Mouse (Mus musculus) forebrain, embryonic 13.5 days (tissue): Measurements from ENCODE around the gene Rassf3. TPM values are rescaled to one million over a fixed set of nuclear protein-coding genes. Genes with fewer than 3 reads are reported as not detected.

Experiments
- ATAC-seq: fragments of 200-750 bp; cut with Nextera tagmentation; 2 replicates; pipeline ENCODE4 v1.8.0; 2017
- H3K27ac ChIP-seq: fragments of 300-500 bp; sonication (generic); 2 replicates; pipeline ENCODE4 v1.5.1; 2015; ENCODE audit warnings: inconsistent platforms, mild to moderate bottlenecking, moderate library complexity
- H3K27me3 ChIP-seq: fragments of 300-500 bp; sonication (generic); 2 replicates; pipeline ENCODE4 v1.6.1; 2015; ENCODE audit warnings: mild to moderate bottlenecking, inconsistent platforms
- H3K36me3 ChIP-seq: fragments of 300-500 bp; sonication (generic); 2 replicates; pipeline ENCODE4 v1.6.1; 2015; ENCODE audit warnings: mild to moderate bottlenecking, inconsistent platforms; ENCODE audit not compliant: poor library complexity, severe bottlenecking
- H3K4me1 ChIP-seq: fragments of 300-500 bp; sonication (generic); 2 replicates; pipeline ENCODE4 v1.6.1; 2015; ENCODE audit warnings: inconsistent platforms
- H3K4me2 ChIP-seq: fragments of 300-500 bp; sonication (generic); 2 replicates; pipeline ENCODE4 v1.6.1; 2015; ENCODE audit warnings: inconsistent platforms, mild to moderate bottlenecking, moderate library complexity
- H3K4me3 ChIP-seq: fragments of 300-500 bp; sonication (generic); 2 replicates; pipeline ENCODE4 v1.5.1; 2015; ENCODE audit warnings: mild to moderate bottlenecking, inconsistent platforms
- H3K9ac ChIP-seq: fragments of 300-500 bp; sonication (generic); 2 replicates; pipeline ENCODE4 v1.6.1; 2015; ENCODE audit warnings: mild to moderate bottlenecking, inconsistent platforms
- H3K9me3 ChIP-seq: fragments of 300-500 bp; sonication (generic); replicated peaks from 2 replicates; pipeline ENCODE4 v1.6.1; 2016; ENCODE audit warnings: inconsistent platforms
- WGBS: fragments of 180-500 bp; shearing (Covaris S2); methylation state at CpG from one replicate; pipeline ENCODE4 v1.1.7; 2015; 5-methylcytosine and 5-hydroxymethylcytosine counted together
- polyA plus RNA-seq: library from polyadenylated mRNA; unstranded; fragments of >200 nt; fragmentation: Nextera tagmentation; extraction: Ambion mirVana; gene quantifications from 2 replicates; pipeline ENCODE4 v1.2.1, GENCODE M21; 2015

The Rassf3 gene
- polyA plus RNA-seq, 1 experiment from 2014 or later: 3.7 TPM

DNA sequence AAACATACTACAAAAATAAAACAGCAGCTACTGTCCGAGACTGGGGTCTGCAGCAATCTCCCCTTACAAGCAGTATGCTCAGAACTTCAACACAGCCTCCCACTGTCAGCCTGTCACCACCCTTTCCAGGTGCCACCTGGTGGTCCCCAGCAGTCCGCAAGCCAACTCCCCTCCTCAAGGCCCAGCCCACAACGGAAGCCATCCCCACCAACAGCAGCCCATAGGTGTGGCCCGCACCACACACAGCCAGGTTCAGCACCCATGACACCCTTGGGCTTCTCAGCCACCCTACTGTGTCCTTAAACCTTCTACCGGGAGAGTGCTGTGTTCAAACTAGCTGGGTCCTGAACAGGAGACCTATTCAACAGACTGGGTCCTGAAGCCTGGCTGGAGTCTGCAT lies 51.1 kb downstream of the Rassf3 start:
- H3K4me1 ChIP-seq: peaks cover 37% of the 10 kb centered on the region
- H3K9me3 ChIP-seq: no peaks in the 10 kb centered on the region
- H3K4me2 ChIP-seq: no peak overlapping the region
- no peak overlapping the region for H3K27ac ChIP-seq
- no peak overlapping the region for H3K4me3 ChIP-seq
- no peaks in the 10 kb centered on the region for H3K36me3 ChIP-seq
- H3K27me3 ChIP-seq: peaks cover 7% of the 10 kb centered on the region; the same call in 1 of the 2 replicates
- WGBS: 86% methylated on average over 5 of the region's 5 CpGs
- ATAC-seq: no peak
- no peak overlapping the region for H3K9ac ChIP-seq

GRCm38 (mm10) chr10:121424455-121424854 lies 51.7 kb downstream of the Rassf3 start:
- ATAC-seq: no peak
- WGBS: 68% methylated on average over 3 of the region's 3 CpGs
- H3K27me3 ChIP-seq: peaks cover 7% of the 10 kb centered on the region; the same call in 1 of the 2 replicates
- peaks cover 35% of the 10 kb centered on the region for H3K4me1 ChIP-seq
- no peaks in the 10 kb centered on the region for H3K36me3 ChIP-seq
- H3K4me2 ChIP-seq: no peak overlapping the region
- no peak overlapping the region for H3K27ac ChIP-seq
- no peak overlapping the region for H3K4me3 ChIP-seq
- H3K9me3 ChIP-seq: no peaks in the 10 kb centered on the region
- H3K9ac ChIP-seq: no peak overlapping the region

DNA sequence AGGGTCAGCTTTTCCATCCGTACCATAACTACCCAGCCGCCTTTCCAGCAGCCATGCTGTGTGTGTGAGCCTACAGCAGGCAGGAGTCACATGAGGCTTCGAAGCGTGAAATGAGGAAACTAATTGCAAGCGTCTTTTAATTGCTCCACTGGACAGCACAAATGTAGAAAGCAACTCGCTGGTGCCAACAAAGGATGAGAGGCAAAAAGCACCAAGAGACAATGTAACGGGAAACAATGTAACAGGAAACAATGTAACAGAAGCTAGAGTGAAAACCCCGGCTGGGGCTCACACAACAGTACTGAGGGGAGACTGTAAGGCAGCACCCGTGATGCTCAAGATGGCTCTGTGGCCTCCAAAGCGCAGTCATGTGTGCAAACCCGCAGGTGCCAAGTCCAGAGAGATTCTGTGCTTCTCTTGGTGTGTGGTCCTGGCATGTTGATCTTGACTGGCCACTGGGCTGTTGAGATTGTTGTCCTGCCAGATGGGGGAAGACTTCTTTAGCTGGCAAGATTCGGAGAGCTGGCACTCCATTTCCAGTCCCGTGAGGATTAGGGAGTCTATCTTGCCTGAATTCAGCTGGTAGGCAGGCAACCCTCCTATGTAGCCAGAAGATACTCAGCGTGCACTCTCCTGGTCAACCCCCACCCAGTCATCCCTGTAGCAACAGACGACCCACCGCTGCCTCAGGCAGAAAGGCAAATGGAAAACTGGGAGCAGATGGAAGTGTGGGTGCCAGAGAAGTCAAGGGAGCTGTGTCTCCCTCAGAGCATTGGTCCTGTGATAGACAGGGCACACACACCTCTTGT lies 52.4 kb downstream of the Rassf3 start:
- Histone ChIP-seq H3K9ac (no peak overlapping the region), H3K4me2 (peak overlapping the region; percentile 22; the same call in 1 of the 2 replicates)

GRCm38 (mm10) chr10:121422294-121422693 lies 53.9 kb downstream of the Rassf3 start:
- no peak overlapping the region for H3K27ac ChIP-seq
- no peak overlapping the region for H3K9ac ChIP-seq
- no peak overlapping the region for H3K4me2 ChIP-seq
- ATAC-seq: no peak
- H3K27me3 ChIP-seq: peaks cover 7% of the 10 kb centered on the region; the same call in 1 of the 2 replicates
- H3K36me3 ChIP-seq: no peaks in the 10 kb centered on the region
- H3K9me3 ChIP-seq: no peaks in the 10 kb centered on the region
- H3K4me3 ChIP-seq: no peak overlapping the region
- peaks cover 29% of the 10 kb centered on the region for H3K4me1 ChIP-seq
- WGBS: 94% methylated on average over 6 of the region's 6 CpGs

More for the DNA sequence above, 52.4 kb downstream of the Rassf3 start:
- Histone ChIP-seq H3K4me1 (peaks cover 29% of the 10 kb centered on the region), H3K27me3 (peaks cover 7% of the 10 kb centered on the region; the same call in 1 of the 2 replicates), H3K36me3 (no peaks in the 10 kb centered on the region), H3K9me3 (no peaks in the 10 kb centered on the region), H3K27ac (peak overlapping the region; percentile 19), H3K4me3 (no peak overlapping the region)
- peak; percentile 69; the same call in 1 of the 2 replicates for ATAC-seq
- 24% methylated on average over 16 of the region's 16 CpGs for WGBS

- Histone ChIP-seq H3K27me3 (peaks cover 7% of the 10 kb centered on the region; the same call in 1 of the 2 replicates), H3K36me3 (no peaks in the 10 kb centered on the region), H3K4me2 (no peak overlapping the region), H3K9me3 (no peaks in the 10 kb centered on the region), H3K27ac (no peak overlapping the region), H3K4me1 (peaks cover 29% of the 10 kb centered on the region), H3K9ac (no peak overlapping the region), H3K4me3 (no peak overlapping the region)
- ATAC-seq: no peak
- WGBS: 94% methylated on average over 11 of the region's 11 CpGs
These were observed 54.4 kb downstream of the Rassf3 start for GRCm38 (mm10) chr10:121421657-121422290.

DNA sequence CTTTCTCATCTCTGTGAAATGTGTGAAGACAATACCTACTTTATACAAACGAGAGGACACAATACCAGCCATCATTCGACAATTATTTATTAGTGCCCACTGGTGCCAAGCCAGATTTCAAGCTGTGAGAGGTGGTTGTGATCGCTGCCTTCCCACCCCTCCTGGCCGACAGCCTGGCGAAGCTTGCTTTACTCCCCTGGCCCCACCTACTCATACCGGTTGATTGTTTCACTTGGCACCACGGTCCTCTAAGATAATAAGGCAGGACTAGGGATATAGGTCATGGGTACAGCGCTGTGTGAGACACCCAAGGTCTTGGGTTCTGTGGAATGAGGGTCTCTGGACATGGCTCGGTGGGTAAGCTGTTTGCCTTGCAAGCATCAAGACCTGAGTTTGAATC lies 55.1 kb downstream of the Rassf3 start:
- no peaks in the 10 kb centered on the region for H3K36me3 ChIP-seq
- H3K4me1 ChIP-seq: peaks cover 29% of the 10 kb centered on the region
- H3K9me3 ChIP-seq: no peaks in the 10 kb centered on the region
- H3K27me3 ChIP-seq: peaks cover 7% of the 10 kb centered on the region; the same call in 1 of the 2 replicates
- H3K4me2 ChIP-seq: no peak overlapping the region
- no peak overlapping the region for H3K9ac ChIP-seq
- WGBS: 66% methylated on average over 9 of the region's 9 CpGs
- H3K4me3 ChIP-seq: no peak overlapping the region
- no peak overlapping the region for H3K27ac ChIP-seq
- no peak for ATAC-seq

- Histone ChIP-seq H3K36me3 (no peaks in the 10 kb centered on the region), H3K27ac (no peak overlapping the region), H3K9ac (no peak overlapping the region), H3K4me1 (peaks cover 29% of the 10 kb centered on the region), H3K4me3 (no peak overlapping the region), H3K9me3 (no peaks in the 10 kb centered on the region), H3K27me3 (peaks cover 7% of the 10 kb centered on the region; the same call in 1 of the 2 replicates), H3K4me2 (no peak overlapping the region)
- peak; percentile 22; the same call in 1 of the 2 replicates for ATAC-seq
- 76% methylated on average over 22 of the region's 22 CpGs for WGBS
These were observed 56.3 kb downstream of the Rassf3 start for GRCm38 (mm10) chr10:121419640-121420470.

- 92% methylated on average over 14 of the region's 14 CpGs for WGBS
- no peak for ATAC-seq
- Histone ChIP-seq H3K4me2 (no peak overlapping the region), H3K4me3 (no peak overlapping the region), H3K36me3 (no peaks in the 10 kb centered on the region), H3K27me3 (peaks cover 7% of the 10 kb centered on the region; the same call in 1 of the 2 replicates), H3K4me1 (peaks cover 23% of the 10 kb centered on the region), H3K9me3 (no peaks in the 10 kb centered on the region), H3K9ac (no peak overlapping the region), H3K27ac (no peak overlapping the region)
These were observed 57.3 kb downstream of the Rassf3 start for GRCm38 (mm10) chr10:121418835-121419234.

DNA sequence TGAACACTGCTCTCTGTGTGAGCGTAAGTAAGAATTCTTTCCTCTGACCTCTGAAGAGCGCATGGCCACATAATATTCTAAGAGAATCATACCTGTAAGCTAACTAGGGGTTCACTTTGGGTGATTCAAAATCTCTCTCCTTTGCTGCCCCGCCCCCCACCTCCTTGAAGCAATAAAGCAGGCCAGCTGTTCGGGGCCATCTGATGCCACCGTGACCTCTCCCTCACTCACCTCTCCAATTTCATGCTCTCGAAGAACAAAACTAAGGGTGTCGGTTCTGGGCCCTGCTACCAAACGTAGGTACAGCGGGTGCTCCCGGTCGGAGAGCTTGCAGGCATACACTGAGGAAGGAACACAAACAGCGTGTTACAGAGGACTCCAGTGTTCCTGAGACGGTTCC lies 62.0 kb downstream of the Rassf3 start:
- Histone ChIP-seq H3K4me2 (no peak overlapping the region), H3K4me1 (no peaks in the 10 kb centered on the region), H3K4me3 (no peak overlapping the region), H3K27me3 (no peaks in the 10 kb centered on the region), H3K9ac (no peak overlapping the region), H3K27ac (no peak overlapping the region), H3K36me3 (no peaks in the 10 kb centered on the region), H3K9me3 (no peaks in the 10 kb centered on the region)
- WGBS: 90% methylated on average over 13 of the region's 13 CpGs
- ATAC-seq: no peak

DNA sequence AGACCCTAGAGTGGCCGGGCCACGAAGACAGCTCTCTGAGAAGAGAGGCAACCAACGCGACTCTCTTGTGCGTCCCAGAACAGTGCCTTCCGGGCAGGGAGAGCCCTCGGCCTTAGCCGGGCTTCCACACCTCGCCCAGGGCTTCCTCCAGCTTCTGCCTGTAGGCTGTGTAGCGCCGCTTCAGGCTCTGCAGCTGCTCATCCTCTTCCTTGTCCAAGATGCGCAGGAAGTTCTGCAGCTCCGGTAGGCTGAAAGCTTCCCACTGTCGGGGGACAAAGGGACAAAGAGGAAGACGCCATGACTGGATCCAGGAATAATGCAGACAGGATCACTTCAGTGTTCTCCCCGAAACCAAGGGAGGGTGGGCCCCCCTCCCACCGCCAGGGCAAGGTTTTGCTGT lies 63.3 kb downstream of the Rassf3 start:
- ATAC-seq: no peak
- WGBS: 86% methylated on average over 17 of the region's 17 CpGs

DNA sequence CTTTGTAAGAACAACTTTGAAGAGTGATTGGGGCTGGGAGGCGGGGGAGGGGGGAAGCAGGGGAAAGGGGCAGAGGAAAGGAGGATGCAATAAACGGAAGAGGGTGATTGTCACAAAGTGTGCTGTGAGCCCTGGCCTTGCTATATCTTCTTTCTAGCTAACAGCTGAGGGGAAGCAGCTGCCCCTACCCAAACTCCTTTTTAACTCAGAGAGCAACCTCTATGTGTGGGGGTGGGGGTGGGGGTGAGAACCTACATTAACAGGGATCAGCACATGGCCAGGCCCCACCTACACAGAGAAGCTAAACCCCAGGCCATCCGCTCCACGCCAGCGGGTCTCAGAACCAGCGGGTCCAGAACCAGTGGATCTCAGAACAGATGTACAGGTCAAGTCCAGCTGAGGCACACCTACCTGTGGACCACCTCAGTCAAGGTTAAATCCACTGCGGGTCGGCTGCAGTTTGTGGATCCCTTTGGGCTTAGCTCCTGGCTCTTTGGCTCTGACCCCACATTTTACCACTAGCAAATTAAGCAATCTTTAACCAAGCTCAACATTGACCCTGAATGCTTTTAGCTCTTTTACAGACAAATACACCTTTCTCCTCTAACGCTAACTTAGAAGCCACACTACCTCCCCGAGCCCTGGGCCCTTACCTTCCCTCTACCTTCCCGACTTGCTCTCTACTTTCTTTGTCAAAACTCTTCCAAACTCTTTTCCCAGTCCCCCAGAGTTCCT lies 64.3 kb downstream of the Rassf3 start:
- 88% methylated on average over 11 of the region's 11 CpGs for WGBS
- H3K9me3 ChIP-seq: no peaks in the 10 kb centered on the region

More for the DNA sequence above, 63.3 kb downstream of the Rassf3 start:
- H3K9ac ChIP-seq: no peak overlapping the region
- no peaks in the 10 kb centered on the region for H3K36me3 ChIP-seq
- no peaks in the 10 kb centered on the region for H3K4me1 ChIP-seq
- H3K4me3 ChIP-seq: no peak overlapping the region
- H3K27me3 ChIP-seq: no peaks in the 10 kb centered on the region
- H3K27ac ChIP-seq: no peak overlapping the region
- H3K9me3 ChIP-seq: no peaks in the 10 kb centered on the region
- H3K4me2 ChIP-seq: no peak overlapping the region

More for the DNA sequence above, 64.3 kb downstream of the Rassf3 start:
- Histone ChIP-seq H3K36me3 (no peaks in the 10 kb centered on the region), H3K4me2 (no peak overlapping the region), H3K27ac (no peak overlapping the region), H3K4me1 (no peaks in the 10 kb centered on the region), H3K27me3 (no peaks in the 10 kb centered on the region), H3K4me3 (no peak overlapping the region), H3K9ac (no peak overlapping the region)
- no peak for ATAC-seq
